Mouse (Mus musculus) limb, embryonic 10.5 days (tissue): ENCODE data around the gene Clps. TPM values are rescaled to one million over a fixed set of nuclear protein-coding genes. Genes with fewer than 3 reads are reported as not detected.

ENCODE experiments used
- DNase-seq: peaks from one replicate; pipeline ENCODE4 v3.0.0-alpha.2; 2017; ENCODE audit warnings: low spot score
- H3K27ac ChIP-seq: fragments of 300-500 bp; sonication (generic); 2 replicates; pipeline ENCODE4 v1.5.1; 2016; ENCODE audit warnings: mild to moderate bottlenecking
- H3K27me3 ChIP-seq: fragments of 300-500 bp; sonication (generic); 2 replicates; pipeline ENCODE4 v1.6.1; 2016; ENCODE audit warnings: low read depth, mild to moderate bottlenecking; ENCODE audit not compliant: poor library complexity, severe bottlenecking
- H3K36me3 ChIP-seq: fragments of 300-500 bp; sonication (generic); 2 replicates; pipeline ENCODE4 v1.6.1; 2016; ENCODE audit warnings: mild to moderate bottlenecking, moderate library complexity
- H3K4me1 ChIP-seq: fragments of 300-500 bp; sonication (generic); 2 replicates; pipeline ENCODE4 v1.6.1; 2016
- H3K4me3 ChIP-seq: fragments of 300-500 bp; sonication (generic); 2 replicates; pipeline ENCODE4 v1.5.1; 2016; ENCODE audit warnings: mild to moderate bottlenecking, moderate library complexity
- H3K9me3 ChIP-seq: fragments of 300-500 bp; sonication (generic); replicated peaks from 2 replicates; pipeline ENCODE4 v1.6.1; 2016; ENCODE audit warnings: mild to moderate bottlenecking
- WGBS: fragments of 180-500 bp; shearing (Covaris S2); methylation state at CpG from one replicate; pipeline ENCODE4 v1.1.7; 2016; 5-methylcytosine and 5-hydroxymethylcytosine counted together
- microRNA-seq: library from miRNA; unstranded; fragments of <30 nt; microRNA quantifications from one replicate; pipeline ENCODE4, GENCODE M21; 2017
- polyA plus RNA-seq: library from polyadenylated mRNA; unstranded; fragments of >200 nt; fragmentation: Nextera tagmentation; extraction: Ambion mirVana; gene quantifications from 2 replicates; pipeline ENCODE4 v1.2.1, GENCODE M21; 2016

Gene Clps
- polyA plus RNA-seq, 1 experiment from 2014 or later = not detected

DNA sequence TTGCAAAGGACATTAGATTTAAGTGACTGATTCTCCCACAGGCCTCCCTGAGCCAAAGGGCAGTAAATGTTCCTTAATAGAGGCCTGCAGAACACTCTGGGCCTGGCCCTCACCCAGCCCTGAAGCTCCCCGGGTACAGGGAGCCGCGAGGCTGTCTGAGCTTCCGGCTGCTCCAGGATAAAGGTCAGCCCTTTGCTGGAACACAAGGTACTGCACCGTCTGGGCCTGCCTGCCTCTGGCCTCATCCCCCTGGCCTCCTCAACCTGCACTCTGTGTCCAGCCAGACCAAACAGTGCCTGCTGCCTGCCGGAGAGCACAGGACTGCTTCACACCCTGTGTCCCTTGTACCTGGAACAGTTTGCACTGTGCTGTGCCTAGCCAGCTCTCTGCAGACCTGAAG is 47.9 kb downstream of the Clps start:
- Histone ChIP-seq H3K27me3 (peaks cover 57% of the 10 kb centered on the region), H3K4me3 (no peak overlapping the region), H3K36me3 (no peaks in the 10 kb centered on the region), H3K9me3 (no peaks in the 10 kb centered on the region), H3K4me1 (peaks cover 38% of the 10 kb centered on the region), H3K27ac (peak overlapping the region; percentile 42)
- no peak for DNase-seq
- 39% methylated on average over 6 of the region's 6 CpGs for WGBS

- no peaks in the 10 kb centered on the region for H3K36me3 ChIP-seq
- peaks cover 49% of the 10 kb centered on the region for H3K27me3 ChIP-seq
- H3K9me3 ChIP-seq = no peaks in the 10 kb centered on the region
- peaks cover 41% of the 10 kb centered on the region for H3K4me1 ChIP-seq
- H3K27ac ChIP-seq = no peak overlapping the region
- no peak for DNase-seq
- WGBS = 33% methylated on average over 9 of the region's 9 CpGs
- no peak overlapping the region for H3K4me3 ChIP-seq
These were observed 48.7 kb downstream of the Clps start for GRCm38 (mm10) chr17:28511616-28512541.

- H3K27ac ChIP-seq = peak overlapping the region; percentile 72
- H3K9me3 ChIP-seq = no peaks in the 10 kb centered on the region
- H3K36me3 ChIP-seq = no peaks in the 10 kb centered on the region
- 3% methylated on average over 28 of the region's 28 CpGs for WGBS
- peaks cover 37% of the 10 kb centered on the region for H3K27me3 ChIP-seq
- H3K4me1 ChIP-seq = peaks cover 46% of the 10 kb centered on the region
- H3K4me3 ChIP-seq = peak overlapping the region; percentile 45
- no peak for DNase-seq
These were observed 49.9 kb downstream of the Clps start for GRCm38 (mm10) chr17:28510445-28511342.

Small RNA genes lying within 50 kb of the gene (microRNA-seq; reads per million reads assigned to microRNA genes)
- gene Gm25195 = not detected
- not detected for gene Mir6969

Other genes starting within 250 kb of the Clps start
- gene Fance, start 247.2 kb downstream of the Clps start, polyA plus RNA-seq = 32.9 and 35.5 TPM in 2 replicates
- gene Rpl10a, start 232.3 kb downstream of the Clps start, polyA plus RNA-seq = 502 and 576 TPM in 2 replicates
- gene Tead3, start 209.9 kb downstream of the Clps start, polyA plus RNA-seq = 5.2 and 9.8 TPM in 2 replicates
- 3.4 and 4.1 TPM in 2 replicates for gene Tulp1, start 195.5 kb downstream of the Clps start, polyA plus RNA-seq
- 32.5 and 32.6 TPM in 2 replicates for gene Fkbp5, start 43.2 kb downstream of the Clps start, polyA plus RNA-seq
- not detected in 2 replicates for gene Armc12, start 30.0 kb downstream of the Clps start, polyA plus RNA-seq
- gene Clpsl2, start 11.4 kb downstream of the Clps start, polyA plus RNA-seq = not detected in 2 replicates
- 0.39 and 0.55 TPM in 2 replicates for gene Lhfpl5, start 14.9 kb upstream of the Clps start, polyA plus RNA-seq
- gene Srpk1, start 61.9 kb upstream of the Clps start, polyA plus RNA-seq = 106 and 110 TPM in 2 replicates
- 0.49 TPM in 1 of 2 replicates, not detected in the other for gene Slc26a8, start 129.5 kb upstream of the Clps start, polyA plus RNA-seq
- 47.5 and 50.7 TPM in 2 replicates for gene Mapk14, start 130.6 kb upstream of the Clps start, polyA plus RNA-seq
- gene AC170998.1, start 165.3 kb upstream of the Clps start, polyA plus RNA-seq = 3.9 and 4.0 TPM in 2 replicates
- gene Mapk13, start 208.5 kb upstream of the Clps start, polyA plus RNA-seq = 8.2 and 8.6 TPM in 2 replicates
- gene Brpf3, start 240.3 kb upstream of the Clps start, polyA plus RNA-seq = 11.6 and 14.0 TPM in 2 replicates